Mouse (Mus musculus) brain, embryonic 14.5 days (tissue): Measurements from ENCODE around the gene Tmpo. TPM values are rescaled to one million over a fixed set of nuclear protein-coding genes. Genes with fewer than 3 reads are reported as not detected.
"Not testable (repeated sequence)": the region's sequence is repeated elsewhere in the genome, so short reads cannot be mapped to it uniquely, and the experiment has no call there.

Source experiments
- DNase-seq: peaks from one replicate; pipeline ENCODE4 v3.0.0-alpha.2; 2011; ENCODE audit warnings: low read depth
- CTCF ChIP-seq: fragments of 200-500 bp; IDR thresholded peaks from 2 replicates; pipeline ENCODE4 v1.5.1; 2012; ENCODE audit warnings: inconsistent platforms, mild to moderate bottlenecking, moderate library complexity, borderline replicate concordance; ENCODE audit not compliant: insufficient read depth, insufficient read length; ENCODE audit errors: extremely low read depth
- POLR2A ChIP-seq: fragments of 200-500 bp; IDR thresholded peaks from 2 replicates; pipeline ENCODE4 v1.6.1; 2012; ENCODE audit warnings: mild to moderate bottlenecking, inconsistent platforms, borderline replicate concordance; ENCODE audit not compliant: poor library complexity, insufficient read depth, insufficient read length, severe bottlenecking; ENCODE audit errors: extremely low read depth
- polyA plus RNA-seq: library from polyadenylated mRNA; depleted of rRNA; stranded (reverse); fragments of >200 nt; gene quantifications from 2 replicates; pipeline ENCODE4 v1.2.3, GENCODE M21; 2012

Gene Tmpo
- polyA plus RNA-seq, 1 experiment = 177 TPM

DNA sequence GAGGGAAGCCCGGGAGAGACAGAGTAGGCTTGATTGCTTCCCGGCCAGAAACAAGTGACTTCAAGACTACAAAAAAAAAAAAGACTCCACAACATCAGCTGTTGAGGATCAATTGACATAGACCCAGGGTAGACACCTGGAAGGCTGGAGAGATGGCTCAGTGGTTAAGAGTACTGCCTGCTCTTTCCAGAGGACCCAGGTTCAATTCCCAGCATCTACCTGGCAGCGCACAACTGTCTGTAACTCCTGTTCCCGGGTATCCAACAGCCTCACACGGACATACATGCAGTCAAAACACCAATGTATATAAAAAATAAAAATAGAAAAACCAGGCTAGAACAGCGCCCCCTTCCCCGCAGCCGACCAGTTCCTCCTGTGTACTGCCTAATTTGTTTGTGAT is 16.6 kb upstream of the Tmpo start:
- TF ChIP-seq POLR2A = no peak
- no peak for TF ChIP-seq CTCF
- DNase-seq = no peak

DNA sequence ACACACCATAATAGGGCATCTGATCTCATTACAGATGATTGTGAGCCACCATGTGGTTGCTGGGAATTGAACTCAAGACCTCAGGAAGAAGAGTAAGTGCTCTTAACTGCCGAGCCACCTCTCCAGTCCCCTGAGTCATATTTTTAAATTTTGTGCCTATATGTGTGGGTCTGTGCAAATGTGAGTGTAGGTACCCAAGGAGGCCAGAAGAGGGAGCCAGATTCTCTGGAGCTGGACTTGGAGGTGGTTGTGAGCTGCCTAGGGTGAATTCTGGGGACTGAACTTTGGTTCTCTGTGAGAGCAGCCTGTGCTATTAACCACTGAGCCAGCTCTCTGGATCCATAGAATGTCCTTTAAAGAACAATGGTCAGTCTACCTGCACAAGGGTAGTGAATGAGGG is 15.7 kb upstream of the Tmpo start:
- no peak for TF ChIP-seq POLR2A
- TF ChIP-seq CTCF = peak; percentile 27; the same call in 1 of the 2 replicates
- DNase-seq = no peak

DNA sequence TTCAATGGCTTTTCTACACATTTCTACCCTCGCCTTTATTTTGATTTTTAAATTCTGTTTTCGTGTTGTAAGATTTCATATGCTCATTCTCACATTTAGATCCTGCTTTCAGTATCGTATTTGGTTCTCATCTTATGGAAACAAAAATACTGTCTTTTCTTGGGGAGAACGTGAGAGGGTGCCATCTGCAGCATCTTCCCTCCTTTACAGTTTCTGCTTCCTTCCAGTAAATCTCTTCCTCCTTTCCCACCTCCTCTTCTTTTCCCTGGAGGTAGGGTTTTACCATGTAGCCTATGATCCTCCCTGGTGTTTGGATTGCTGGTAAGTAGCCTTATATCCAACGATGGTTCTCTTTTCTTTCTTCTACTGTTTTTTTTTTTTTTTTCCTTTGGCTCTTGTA is 14.6 kb upstream of the Tmpo start:
- no peak for DNase-seq
- TF ChIP-seq POLR2A (no peak), CTCF (no peak)

DNA sequence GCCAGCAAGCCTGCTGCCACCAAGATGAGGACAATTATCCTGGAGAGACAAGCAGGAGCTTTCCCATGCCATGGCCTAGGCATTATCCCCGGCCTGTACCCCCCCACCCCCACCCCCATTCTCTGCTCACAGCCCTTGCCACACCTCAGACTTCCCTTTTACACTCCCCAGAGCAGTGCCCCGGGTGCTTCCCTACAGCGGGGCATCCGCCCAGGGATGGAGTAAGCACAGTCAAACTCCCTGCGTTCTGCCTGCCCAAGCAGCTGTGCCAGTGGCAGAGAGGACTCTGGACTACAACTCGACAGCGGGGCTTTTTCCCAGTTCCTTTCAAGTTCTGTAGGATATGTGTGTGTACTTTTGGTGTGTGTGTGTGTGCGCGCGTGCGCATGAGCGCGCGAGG is 14.0 kb upstream of the Tmpo start:
- no peak for DNase-seq
- TF ChIP-seq CTCF (no peak), POLR2A (no peak)

DNA sequence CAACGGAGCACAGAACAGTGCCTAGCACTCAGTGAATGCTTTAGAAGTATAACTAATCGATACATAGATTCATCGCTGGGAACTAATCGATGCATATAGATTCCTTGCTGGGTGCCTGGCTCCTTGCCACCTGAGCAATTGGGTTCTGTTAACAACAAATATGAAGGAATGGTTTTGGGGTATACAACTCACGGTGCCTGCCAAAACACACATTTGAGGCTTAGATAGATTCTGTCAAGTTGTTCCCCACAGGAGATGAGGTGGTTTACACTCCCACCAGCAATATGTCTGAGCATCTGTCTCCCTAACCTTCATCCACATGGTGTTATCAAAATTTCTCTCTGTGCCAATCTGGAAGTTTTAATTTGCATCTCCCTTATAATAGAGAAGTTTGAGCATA is 10.7 kb upstream of the Tmpo start:
- peak; percentile 86 for DNase-seq
- TF ChIP-seq CTCF (no peak), POLR2A (no peak)

DNA sequence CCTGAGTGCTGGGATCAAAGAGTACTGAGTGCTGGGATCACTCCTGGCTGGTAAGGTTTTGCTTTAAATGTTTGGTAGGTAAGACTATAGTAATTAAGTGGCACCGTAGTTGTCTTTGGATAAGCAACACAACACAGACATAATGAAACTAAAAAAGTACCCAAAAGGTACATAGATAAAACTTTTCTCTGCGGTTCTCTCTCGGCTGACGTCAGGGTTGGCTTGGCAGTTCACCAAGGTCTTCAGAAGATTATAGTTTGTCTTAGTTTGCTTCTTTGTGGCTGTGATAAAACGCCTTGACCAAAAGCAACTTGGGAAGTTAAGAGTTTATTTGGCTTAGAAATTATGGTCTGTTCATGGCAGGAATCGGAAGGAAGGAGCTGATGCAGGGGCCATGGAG is 8.4 kb upstream of the Tmpo start:
- no peak for DNase-seq
- no peak for TF ChIP-seq POLR2A
- TF ChIP-seq CTCF = no peak

DNA sequence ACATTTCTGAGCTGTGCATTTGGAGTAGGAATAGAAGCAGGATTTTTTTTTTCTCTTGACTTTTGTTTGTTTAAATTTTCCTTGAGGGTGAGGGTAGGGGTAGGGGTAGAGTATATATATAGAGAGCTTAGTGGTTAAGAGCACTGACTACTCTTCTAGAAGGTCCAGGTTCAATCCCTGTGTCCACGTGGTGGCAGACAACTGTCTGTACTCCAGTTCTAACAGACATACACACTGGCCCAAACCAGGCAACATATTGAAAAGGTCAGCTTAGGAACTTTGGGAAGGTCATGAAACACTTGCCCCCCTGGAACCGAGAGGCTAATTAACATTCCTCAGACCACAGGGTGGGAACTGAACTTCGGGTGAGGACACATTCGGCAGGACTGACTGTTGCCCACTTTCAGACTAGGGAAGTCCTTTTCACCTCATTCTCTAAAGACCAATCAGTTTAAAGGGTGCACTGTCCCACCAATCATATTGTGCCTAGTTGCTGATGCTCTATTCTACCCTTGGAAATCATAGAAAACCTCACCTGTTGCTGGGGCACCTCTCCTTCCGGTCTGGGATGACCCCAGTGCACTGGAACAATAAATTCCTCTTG is 7.7 kb upstream of the Tmpo start:
- no peak for DNase-seq
- TF ChIP-seq POLR2A (no peak), CTCF (no peak)

DNA sequence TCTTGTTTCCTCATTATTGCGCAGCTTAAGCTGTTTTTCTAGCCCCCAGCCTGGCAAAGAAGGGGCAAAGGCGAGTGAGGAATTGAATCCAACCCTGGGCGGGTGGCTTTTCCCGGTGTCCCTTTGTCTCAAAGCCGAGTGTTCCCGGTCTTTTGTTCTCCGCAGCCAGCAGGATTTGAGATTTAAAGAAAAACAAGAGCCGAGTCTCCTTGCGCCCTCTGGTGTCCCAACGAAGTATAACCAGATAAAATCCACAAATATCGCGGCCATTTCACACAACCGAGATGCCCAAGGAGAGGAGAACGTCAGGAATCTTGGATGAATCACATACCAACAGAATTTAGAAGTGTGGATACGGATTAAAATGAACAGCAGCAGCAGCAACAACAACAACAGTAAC is 6.8 kb upstream of the Tmpo start:
- peak; percentile 97 for DNase-seq
- TF ChIP-seq POLR2A = peak; percentile 33; the same call in 1 of the 2 replicates
- peak; percentile 82 for TF ChIP-seq CTCF

DNA sequence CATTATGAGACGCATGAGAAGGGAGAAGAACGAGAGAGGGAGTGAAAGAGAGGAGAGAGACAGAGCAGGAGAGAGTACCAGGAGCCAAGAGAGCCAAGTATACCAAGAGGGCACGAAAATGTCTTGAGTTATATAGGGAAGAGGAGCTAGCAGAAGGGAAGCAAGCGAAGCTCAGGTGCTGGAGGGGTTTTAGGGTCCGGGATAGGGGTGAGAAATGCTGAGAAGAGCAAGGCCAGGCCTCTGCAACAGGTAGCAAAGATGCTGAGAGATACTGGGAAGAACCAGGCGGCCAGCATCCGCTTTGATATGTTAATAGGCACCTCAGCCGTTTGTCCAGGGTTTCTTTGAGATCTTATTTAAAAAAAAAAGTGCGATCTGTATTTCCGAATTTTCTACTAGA is 6.2 kb upstream of the Tmpo start:
- TF ChIP-seq CTCF (no peak), POLR2A (no peak)
- peak; percentile 62 for DNase-seq

DNA sequence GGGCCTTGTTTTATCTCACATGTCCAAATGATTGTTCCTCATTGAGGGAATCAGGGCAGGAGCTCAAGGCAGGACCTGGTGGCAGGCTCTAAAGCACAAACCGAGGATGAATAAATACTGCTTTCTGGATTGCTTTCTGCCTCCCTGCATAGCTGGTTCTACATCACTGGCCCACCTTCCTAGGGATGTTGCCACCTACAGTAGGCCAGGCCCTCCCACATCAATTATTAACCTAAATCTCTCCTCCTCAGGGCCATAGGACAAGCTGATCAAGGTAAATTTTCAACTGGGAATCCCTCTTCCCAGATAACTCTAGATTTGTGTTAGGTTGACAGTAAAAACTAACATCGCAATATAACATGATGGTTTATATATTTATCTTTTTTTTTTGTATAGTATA is 4.6 kb upstream of the Tmpo start:
- no peak for DNase-seq
- TF ChIP-seq CTCF = no peak
- no peak for TF ChIP-seq POLR2A

DNA sequence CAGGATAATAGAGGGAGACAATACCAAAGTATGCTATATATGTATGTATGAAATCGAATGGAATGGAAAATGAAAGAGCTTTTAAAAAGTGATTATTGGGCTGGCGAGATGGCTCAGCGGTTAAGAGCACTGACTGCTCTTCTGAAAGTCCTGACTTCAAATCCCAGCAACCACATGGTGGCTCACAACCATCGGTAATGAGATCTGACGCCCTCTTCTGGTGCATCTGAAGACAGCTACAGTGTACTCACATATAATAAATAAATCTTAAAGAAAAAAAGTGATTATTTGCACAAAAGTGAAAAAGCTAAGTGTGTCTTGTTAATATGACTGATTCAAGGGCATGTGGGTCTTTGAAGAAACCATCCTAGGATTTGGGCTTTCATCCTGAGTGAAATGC is 3.8 kb upstream of the Tmpo start:
- not testable (repeated sequence) for DNase-seq

DNA sequence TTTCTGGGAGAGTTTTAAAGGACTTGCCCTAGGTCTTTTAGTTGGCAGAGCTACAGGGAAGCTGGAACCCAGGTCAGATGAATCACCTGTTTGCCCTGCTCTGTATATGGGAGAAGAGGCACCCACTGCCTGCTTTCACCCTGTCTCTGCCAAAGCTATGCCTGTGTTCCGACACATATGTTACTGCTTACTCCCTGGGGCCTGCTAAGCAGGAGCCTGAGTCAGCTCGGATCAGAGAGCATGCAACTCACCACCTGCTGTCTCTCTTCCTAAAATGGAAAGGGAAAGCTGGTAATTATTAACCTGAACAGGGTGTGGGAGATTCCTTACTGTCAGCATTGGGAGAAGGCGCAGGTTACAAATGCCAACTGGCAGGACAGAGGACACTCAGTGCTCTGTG is 2.2 kb upstream of the Tmpo start:
- DNase-seq = peak; percentile 55

More for the DNA sequence above, 2.2 kb upstream of the Tmpo start:
- TF ChIP-seq POLR2A (no peak), CTCF (no peak)
